Mouse (Mus musculus) kidney, postnatal 25 days (tissue): ENCODE measurements at regions not wholly inside any gene's neighbourhood (a gene's known extent, or its start where the extent isn't known, plus 50 kb on each side); places are given as distances from the start of the nearest gene placed in this dataset.

Experiments
- DNase-seq, 2 experiments: peaks; one replicate each; pipeline ENCODE4 v3.0.0; 2021; ENCODE audit warnings: mixed read lengths in 2 of 2

DNA sequence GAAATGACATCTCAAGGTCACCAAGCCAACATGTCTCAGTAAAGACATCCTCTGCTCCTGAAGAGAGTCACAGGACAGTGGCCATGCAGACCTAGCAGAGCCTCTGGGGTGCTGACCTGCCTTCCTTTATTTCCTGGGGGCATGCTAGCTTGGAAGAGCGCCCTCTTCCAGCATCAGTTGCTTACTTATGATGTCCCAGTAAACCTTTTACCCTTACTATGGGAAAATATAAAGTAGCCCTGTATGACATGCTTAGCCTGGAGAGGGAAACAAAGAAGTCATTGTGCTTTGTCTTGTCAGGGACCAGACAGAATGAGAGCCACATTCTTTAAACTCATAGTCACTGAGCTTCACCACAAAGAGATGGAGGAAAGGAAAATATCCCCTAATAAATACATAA is 82.9 kb downstream of the Postn start:
- DNase-seq = no peak

DNA sequence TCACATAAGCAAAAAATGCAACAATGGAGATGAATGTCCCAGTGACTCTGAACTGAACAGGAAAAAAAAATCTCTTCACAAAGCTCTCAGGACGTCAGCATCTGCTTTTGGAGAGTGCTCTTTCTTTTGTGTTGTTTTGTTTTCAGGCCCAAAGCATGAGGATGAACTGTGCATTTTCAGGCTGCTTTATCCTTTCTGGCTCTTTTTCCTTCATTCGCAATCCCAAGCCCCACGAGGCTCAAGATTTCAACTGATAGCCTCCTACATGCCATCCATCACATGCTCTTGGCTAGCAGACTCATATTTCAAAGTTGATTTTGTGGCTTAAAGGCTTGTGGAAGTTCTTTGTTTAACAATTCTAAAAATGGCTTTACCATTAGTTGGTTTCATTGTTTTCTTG is 86.0 kb downstream of the Postn start:
- no peak for DNase-seq

DNA sequence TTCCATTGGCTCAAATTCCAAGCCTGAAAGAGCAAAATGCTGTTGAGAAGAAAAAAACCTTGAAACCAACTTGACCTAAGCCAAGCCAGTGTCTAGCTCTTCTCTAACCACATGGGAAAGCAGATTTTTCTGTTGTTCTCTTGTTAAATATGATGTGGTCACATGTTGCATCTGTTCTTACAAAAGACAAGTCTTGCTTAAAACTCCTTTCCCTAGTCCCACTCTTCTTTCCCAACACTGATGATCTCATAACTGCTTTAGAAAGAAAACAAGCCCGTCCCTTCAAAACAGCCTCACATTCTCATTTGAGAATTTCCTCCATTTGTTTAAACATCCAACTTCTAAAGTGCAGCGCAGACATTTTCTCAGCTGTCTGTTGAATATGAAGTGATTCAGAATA is 96.5 kb downstream of the Postn start:
- DNase-seq = no peak

DNA sequence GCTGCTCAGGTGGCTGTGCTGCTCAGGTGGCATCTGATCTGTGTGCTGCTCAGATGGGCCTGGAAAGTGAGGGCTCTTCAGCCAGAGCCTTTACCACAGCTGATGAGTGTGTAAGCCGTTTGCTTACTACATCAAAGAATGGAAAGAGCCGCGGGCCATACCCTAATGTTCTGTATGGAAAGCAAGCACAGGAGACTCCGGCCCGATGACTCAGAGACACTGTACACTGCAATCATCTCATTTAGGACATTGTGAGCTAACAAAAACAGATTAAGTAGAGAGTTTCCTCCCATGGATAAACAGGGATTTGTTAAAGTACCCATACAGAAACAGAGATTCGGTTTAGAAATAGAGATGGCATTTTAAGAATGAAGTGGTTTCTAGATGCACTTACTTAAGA is 100.5 kb downstream of the Postn start:
- DNase-seq = no peak

DNA sequence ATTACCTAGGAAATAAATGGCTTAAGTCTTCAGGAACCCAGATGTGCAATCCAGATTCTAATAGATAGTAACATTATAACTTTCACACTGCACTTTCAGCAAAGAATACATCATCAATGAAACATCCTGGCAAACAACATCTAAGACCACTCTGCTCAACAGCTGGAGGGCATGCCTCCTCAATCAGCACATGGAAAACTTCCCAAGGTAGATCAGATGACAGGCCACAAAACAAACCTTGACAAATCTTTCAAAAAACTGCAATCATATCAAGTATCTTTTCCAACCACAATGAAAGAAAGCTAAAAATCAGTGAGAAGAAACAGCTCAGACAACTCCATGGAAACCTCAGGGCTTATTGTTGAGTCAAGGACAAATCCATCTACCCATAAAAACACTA is 105.2 kb downstream of the Postn start:
- no peak for DNase-seq

DNA sequence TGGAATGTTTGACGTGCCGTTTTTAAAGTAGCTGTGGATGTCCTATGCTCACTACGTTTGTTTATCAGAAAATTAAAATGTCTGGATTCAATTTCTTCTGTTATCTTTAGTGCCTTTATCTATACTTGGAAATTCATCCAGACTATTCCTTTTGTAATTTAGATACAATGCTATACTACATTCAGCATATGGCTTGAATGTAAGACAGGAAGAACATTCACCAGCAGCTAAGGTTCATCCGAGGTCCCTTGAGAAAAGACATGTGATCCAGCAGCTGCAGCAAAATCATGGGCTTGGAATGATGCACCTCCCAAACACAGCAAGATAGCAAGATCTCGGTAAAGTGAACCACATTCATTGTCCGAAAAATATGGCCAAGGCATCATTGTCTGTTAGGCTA is 113.3 kb downstream of the Postn start:
- no peak for DNase-seq

DNA sequence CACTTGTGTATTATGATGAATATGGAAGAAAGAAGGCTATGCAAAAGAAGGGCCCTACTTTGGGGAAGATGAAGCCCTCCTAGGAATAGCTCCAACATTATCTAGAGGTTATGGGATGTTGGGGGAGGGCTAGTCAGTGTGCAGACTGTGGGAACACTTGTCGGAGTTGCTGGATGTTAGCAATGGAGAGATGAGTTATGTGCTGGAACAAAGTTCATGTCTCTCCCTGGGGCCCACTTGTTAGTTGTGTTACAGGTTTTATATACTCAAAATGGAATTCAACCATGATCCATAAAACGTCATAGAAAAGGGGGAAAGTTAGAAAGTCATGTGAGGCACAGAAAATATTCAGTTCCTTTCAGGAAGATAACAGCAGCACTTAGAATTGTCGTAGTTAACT is 115.0 kb downstream of the Postn start:
- no peak for DNase-seq

DNA sequence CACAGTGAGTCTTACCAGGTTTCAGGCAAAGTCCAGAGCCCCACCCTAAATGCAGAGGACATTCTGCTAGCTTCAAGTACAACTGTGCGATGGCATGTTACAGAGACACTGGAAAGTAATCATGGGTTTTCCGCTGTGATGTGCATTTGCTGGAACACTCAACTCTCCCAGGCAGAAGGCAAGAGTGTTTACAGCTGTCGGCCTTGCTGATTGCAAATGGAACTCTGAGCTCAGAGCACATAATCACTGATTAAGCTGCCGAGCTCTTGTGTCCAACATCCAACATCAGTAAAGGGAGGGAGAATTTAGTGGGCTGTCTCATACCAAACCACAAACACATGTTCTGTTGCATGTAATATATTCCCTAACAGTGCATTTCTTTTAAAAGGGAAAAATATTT is 117.1 kb downstream of the Postn start:
- no peak for DNase-seq

DNA sequence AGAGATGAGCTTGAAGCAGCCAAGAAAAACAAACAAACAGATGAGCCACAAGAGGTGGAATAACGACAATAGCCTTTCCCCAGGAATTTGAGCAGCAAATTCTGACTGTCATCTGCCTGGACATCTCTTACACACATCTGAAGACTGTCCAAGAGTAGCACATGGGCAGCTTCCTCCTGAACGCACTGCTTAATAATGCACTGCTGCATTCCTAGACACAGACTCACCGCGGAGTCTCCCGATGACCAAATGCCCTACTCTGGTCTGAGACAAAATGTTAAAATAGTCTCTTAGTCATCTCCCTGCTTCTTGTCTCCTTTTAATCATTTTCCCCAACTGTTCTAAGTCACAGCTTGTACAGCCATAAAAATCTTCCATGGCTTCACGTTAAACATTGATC is 119.3 kb downstream of the Postn start:
- DNase-seq = no peak

DNA sequence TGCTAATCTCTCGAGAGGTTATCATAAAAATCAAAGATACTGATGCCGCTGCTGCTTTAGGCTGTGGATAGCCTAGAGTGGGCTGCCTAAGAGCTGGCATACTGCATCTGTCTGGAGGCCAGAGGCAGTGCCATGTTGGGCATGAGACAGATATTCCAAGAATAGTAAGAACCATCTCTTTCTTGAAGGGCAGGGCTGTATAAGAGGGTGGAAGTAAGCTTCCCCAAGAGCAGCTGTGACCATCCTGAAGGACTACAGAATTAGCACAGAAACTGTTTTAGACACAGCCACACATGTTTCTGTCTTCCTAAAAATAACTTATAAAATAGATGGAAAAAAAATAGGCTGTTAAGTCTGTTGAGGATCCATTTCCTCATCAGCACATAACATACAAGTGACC is 126.4 kb downstream of the Postn start:
- DNase-seq = no peak

DNA sequence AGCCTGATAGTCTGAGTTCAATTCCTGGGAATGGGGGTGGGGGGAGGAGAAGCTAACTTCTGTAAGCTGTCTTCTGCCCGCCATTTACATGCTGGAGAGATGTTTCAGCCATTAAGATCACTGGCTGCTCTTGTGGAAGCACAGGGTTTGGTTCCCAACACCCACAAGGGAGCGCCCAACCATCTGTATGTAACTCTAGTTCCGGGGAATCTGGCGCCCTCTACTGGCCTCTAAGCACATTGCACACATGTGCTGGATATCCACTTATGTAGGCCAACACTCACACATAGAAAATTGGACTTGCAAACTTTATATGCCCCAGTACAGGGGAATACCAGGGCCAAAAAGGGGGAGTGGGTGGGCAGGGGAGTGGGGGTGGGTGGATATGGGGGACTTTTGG is 126.9 kb downstream of the Postn start:
- no peak for DNase-seq

DNA sequence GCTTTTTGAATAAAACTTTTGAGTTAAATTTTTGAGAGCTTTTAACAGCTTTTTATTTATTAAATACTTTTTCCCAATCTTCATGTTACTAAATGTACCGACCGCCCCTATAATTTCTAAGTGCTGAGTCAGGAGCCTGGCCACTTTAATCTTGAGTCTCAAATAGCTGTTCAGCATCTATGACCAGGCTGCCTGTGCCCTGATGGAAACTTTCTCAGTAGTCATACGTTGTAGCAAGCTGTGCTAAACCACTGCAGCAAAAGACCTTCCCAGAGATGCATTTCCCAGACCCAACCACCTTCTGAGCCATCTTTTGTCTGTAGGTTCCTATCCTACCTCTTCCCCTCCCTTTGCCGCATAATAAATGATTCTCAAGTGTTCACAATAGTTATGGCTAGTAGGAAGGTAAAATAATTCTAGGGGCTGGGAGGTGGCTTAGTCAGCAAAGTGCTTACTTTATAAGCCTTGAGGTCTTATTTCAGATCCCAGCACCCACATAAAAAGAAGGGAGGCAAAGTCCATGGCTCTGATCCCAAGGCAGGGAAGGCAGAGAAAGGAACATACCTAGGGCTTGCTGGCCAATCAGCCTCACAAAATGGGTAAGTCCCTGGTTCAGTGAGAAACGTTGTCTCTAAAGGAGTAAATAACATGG is 129.5 kb downstream of the Postn start:
- no peak for DNase-seq

DNA sequence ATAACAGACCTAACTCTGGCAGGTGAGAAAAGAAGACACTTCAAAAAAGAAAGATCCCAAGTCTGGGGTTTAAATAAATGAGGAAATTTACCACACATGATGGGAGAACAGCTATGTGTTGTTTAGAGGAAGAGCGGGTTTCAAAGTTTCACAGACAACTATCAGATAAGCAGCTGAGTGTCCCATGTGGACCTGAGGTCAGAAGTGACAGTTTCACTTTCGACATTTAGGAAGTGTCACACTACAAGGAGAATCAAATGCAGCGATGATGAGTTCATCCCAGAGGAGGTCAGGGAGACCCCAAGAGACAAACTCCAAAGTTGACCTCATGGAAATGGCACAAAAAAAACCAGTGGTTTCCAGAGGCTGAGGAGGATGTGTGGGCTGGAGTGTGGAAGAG is 132.7 kb downstream of the Postn start:
- DNase-seq = no peak

DNA sequence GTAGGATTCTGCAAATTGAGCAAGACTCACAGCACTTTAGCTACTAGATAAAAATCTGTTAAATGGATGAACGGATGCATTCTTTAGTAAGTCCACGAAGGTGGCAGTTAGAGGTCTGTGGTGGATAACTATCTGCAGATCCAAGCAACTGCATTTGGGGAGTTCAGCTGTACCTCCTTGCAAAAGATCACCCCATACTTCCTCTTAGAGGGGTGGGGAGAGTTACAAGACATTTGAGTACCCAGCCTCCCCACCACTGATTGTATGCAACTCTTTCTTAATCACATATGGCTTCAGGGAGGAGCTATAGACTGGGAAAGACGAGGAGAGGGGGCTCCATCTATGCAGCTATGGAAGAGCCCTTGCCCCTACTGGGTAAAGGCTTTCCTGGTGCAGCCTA is 144.1 kb downstream of the Postn start:
- no peak for DNase-seq

DNA sequence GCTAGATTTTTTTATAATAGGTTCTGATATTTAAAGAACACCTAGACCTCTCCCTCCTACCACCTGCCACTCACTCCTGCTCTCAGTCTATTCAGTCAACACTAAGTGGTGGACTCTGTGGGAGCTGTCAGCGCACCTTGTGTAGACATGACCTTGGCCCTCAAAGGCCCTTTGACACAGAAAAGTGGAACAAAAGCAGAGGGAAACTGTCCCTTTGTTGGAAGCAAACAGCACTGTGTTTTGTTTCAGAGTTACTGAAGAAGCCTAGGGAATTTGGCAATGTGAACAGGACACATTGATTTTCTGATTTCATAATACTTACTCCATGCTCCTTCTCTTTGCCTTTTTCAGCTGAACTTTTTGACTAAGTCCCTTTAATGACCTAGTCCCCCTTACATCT is 146.7 kb downstream of the Postn start:
- no peak for DNase-seq

DNA sequence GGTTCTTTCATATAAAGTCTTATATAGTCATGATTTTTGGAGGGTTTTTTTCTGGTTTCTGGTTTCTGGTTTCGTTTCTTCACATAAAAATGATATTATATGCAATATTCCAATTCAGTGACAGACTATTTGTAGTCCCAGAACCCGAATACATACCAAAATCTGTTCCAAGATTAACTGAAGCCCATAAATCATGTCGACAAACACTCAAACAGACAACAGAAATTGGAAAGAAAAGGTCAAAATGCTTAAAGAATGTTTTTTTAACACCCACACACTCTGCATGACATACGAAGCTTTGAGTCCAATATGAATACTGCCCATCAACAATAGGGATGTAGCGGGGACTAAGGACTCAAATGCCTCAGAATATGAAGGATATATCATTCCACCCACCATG is 148.0 kb downstream of the Postn start:
- DNase-seq = no peak

DNA sequence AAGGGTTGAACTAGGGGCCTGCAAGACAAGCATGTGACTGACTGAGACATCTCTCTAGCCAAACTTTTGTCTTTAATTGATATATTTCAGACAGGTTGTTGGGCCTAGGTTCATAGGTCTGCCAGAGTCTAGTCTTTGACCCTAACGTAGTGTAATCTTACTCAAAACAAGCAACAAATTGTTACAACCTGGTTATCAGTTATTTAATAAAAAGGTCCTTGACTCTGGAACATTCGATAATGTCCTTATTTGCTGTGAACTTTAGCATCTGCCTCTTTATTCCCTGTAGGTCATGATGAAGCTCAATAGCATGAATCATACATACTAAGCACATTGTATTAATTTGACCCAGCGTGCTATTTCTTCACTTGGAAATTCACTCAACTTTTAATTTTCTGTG is 156.3 kb downstream of the Postn start:
- no peak for DNase-seq

DNA sequence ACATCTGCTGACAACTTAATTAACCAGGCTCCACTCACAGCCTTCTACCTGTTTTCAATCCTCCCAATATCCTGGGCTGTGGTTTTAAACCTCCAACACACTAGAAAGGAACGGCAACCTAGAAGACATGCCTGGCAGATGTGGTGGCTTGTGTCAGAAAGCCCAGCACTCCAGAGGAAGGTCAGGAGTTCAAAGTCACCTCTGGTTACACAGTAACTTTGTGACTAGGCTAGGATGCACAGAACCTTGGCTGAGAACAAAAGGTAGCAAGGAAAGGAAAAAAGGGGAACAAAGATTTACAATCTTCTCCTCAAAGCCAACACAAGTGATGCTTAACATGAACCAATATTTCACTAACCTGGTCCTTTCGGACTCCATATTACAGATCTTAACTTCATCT is 161.8 kb downstream of the Postn start:
- DNase-seq = no peak

DNA sequence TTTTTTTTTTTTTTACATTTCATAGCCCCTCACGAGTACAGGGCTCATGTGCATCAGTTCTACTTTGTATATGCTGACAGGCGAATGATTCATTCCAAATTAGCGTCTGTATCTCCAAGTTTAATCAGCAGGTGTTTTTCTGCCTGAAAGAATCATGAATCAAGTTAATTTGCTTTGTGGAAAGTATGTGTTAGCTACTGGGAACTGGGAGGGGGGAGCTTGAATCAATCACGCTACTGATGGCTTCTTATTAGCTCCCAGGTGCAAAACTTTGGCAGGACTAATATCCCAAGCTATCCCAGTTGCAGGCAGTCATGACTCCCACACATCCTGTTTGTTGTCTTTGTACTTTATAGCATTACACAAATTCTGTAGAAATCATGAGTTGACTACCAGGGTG is 165.7 kb downstream of the Postn start:
- DNase-seq = no peak

DNA sequence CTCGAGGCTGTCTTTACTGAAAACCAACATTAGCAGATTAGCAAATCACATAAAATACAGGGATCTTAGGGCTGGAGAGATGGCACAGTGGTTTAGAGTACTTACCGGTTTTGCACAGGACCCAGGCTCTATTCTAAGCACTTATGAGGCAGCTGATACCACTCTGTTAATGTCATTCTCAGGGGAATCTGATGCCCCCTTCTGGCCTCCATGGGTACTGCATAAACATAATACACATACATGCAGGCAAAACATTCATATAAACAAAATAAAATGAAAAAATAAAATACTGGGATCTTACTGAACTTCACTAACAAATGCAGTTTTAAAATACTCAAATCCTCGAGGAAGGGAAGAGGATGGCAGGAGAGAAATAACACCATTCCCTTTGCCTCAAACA is 164.3 kb upstream of the Supt20 start:
- no peak for DNase-seq

DNA sequence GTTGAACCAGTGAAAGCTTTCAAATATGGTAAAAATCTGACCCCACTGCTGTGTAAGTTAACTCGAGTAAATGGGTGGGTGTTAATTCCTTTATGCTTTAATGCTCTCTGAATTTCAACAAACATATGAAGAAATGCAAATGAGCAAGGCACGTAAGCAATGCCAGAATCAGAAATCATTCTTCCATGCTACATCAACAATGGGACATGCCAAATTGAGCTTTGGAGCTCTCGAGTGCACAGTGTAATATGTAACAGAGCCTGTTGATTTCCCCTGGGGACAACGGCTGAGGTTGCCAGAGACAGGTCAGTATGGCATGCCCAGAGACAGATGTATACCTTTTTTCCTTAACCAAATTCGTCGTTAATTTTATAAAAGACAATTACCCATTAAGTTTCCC is 162.4 kb upstream of the Supt20 start:
- DNase-seq = no peak

DNA sequence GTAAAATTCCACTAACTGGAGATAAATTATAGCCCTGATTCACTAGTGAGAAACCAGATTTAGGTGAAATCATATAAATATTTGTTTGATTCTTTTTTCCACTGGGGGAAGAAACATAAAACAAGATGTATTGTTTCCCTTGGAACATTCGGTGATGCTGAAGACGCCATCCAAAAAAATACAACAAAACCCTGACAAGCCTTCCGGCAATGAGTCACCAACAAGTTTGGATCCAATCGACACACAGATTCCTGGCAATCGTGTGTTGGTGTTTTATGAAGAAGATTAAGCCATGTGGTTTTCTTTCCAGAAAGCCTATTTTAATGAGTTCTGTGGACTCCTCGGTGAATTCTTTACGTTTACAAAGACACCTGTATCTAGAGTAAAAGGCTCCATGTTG is 157.2 kb upstream of the Supt20 start:
- DNase-seq = no peak

DNA sequence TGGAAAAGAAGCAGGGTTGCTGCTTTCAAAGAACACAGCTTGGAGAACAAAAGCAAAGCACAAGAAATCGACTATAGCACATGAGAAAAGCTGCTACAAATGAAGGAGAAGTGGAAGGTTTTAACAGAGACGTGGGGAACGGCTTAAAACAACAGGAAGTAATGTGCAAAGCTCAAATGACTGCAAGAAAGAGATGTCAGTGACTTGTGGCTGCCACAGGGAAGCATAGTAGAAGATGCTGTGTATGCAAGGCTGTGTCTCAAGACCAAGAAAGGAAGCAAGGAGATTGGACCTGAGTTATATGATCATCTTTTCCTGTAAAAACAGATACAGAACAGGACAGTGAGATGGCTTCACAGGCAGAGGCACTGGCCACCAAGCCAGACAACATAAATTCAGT is 154.6 kb upstream of the Supt20 start:
- DNase-seq = no peak

DNA sequence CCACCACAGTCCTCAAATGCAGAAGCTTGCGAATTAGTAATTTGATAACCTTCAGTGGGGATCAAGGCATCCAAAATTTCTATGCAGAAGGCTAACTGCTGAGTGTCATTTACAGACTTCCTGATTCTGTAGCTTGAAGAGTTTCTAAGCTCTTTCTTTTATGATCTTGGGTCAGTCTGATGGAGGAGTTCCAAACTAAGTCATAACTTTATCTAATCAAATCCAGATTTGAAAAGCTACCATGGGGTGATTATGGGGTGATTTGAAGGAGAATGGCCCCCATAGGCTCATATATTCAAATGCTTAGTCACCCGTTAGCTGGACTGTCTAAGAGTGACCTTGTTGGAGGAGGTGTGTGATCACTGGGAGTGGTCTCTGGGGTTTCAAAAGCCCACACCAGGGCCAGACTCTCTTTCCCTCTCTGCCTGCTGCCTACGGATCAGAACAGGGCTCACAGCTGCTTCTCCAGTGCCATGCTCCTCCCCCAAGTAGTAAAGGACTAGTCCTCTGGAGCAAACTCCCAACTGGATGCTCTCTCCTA is 152.0 kb upstream of the Supt20 start:
- no peak for DNase-seq

DNA sequence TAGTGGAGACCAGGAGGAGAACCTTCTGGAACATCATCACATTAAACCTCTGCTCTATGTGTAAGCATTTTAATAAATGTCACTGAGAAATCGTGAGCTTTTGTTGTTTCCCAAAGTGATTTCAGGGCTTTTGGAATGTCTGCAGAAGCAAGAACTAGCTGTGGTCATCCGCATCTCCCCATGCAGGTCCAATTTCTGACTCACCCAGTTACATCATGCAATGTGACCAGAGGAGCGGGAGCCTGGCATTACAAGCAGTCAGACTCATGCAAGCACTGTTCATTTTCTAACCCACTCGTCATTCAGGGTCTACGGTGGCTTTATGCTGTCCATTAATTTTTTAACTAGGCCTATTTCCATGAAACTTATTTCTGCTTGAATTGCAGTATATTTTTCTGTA is 151.2 kb upstream of the Supt20 start:
- no peak for DNase-seq

DNA sequence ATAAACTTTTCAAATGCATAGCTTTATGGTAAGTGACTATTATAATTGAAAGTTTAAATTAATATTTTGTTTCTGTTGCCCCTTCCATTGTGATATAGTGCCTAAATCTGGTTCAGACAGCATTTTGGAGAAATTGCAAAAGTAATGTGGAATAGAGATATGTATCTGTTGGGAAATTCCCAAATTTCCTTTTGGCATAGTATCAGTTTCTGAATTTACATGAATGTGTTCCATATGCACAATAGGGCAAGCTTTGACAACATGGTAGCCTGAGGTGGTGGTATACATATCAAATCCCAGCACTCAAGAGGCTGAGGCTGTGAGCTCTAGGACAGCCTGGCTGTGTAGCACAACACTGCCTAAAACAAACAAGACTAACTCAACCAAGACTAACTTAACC is 147.2 kb upstream of the Supt20 start:
- no peak for DNase-seq
